Mouse (Mus musculus) forebrain, embryonic 11.5 days (tissue): ENCODE measurements at regions not wholly inside any gene's neighbourhood (a gene's known extent, or its start where the extent isn't known, plus 50 kb on each side); places are given as distances from the start of the nearest gene placed in this dataset.

Source experiments
- ATAC-seq: fragments of 200-750 bp; cut with Nextera tagmentation; replicated peaks from 2 replicates; pipeline ENCODE4 v1.8.0; 2017; ENCODE audit warnings: moderate TSS enrichment; ENCODE audit not compliant: low FRiP score
- DNase-seq: peaks from one replicate; pipeline ENCODE4 v3.0.0-alpha.2; 2017; ENCODE audit warnings: low spot score
- H3K27ac ChIP-seq: fragments of 300-500 bp; sonication (generic); 2 replicates; pipeline ENCODE4 v1.5.1; 2014; ENCODE audit warnings: low read depth, low read length
- H3K27me3 ChIP-seq: fragments of 300-500 bp; sonication (generic); 2 replicates; pipeline ENCODE4 v1.6.1; 2014; ENCODE audit warnings: mild to moderate bottlenecking, low read length, mixed read lengths; ENCODE audit not compliant: control insufficient read depth, insufficient read depth
- H3K36me3 ChIP-seq: fragments of 300-500 bp; sonication (generic); 2 replicates; pipeline ENCODE4 v1.6.1; 2014; ENCODE audit warnings: mild to moderate bottlenecking, low read length, moderate library complexity, mixed read lengths; ENCODE audit not compliant: control insufficient read depth, insufficient read depth
- H3K4me1 ChIP-seq: fragments of 300-500 bp; sonication (generic); replicated peaks from 2 replicates; pipeline ENCODE4 v1.6.1; 2014; ENCODE audit warnings: low read length, mixed read lengths; ENCODE audit not compliant: control insufficient read depth, insufficient read depth
- H3K4me2 ChIP-seq: fragments of 300-500 bp; sonication (generic); 2 replicates; pipeline ENCODE4 v1.6.1; 2014; ENCODE audit warnings: low read depth, mild to moderate bottlenecking, low read length, moderate library complexity, mixed read lengths; ENCODE audit not compliant: severe bottlenecking
- H3K4me3 ChIP-seq: fragments of 300-500 bp; sonication (generic); 2 replicates; pipeline ENCODE4 v1.5.1; 2014; ENCODE audit warnings: low read depth, low read length
- H3K9ac ChIP-seq: fragments of 300-500 bp; sonication (generic); 2 replicates; pipeline ENCODE4 v1.6.1; 2014; ENCODE audit warnings: low read length
- H3K9me3 ChIP-seq: fragments of 300-500 bp; sonication (generic); 2 replicates; pipeline ENCODE4 v1.6.1; 2016; ENCODE audit warnings: low read length, mixed read lengths; ENCODE audit not compliant: control insufficient read depth
- WGBS: fragments of 180-500 bp; shearing (Covaris S2); extraction: QIAGEN DNeasy Blood & Tissue Kit; methylation state at CpG from one replicate; pipeline ENCODE4 v1.1.7; 2014; 5-methylcytosine and 5-hydroxymethylcytosine counted together

- ATAC-seq, result no peak
- H3K9ac ChIP-seq, result no peak overlapping the region
- no peaks in the 10 kb centered on the region for H3K36me3 ChIP-seq
- H3K27me3 ChIP-seq, result no peaks in the 10 kb centered on the region
- WGBS, result 78% methylated on average over 6 of the region's 6 CpGs
- no peak overlapping the region for H3K4me2 ChIP-seq
- DNase-seq, result no peak
- no peak overlapping the region for H3K27ac ChIP-seq
- no peaks in the 10 kb centered on the region for H3K4me1 ChIP-seq
- H3K9me3 ChIP-seq, result no peaks in the 10 kb centered on the region
- no peak overlapping the region for H3K4me3 ChIP-seq
Measured at GRCm38 (mm10) chr16:93450896-93451295, 153.0 kb downstream of the Setd4 start.

- Histone ChIP-seq H3K4me2 (no peak overlapping the region), H3K9ac (no peak overlapping the region), H3K4me1 (no peaks in the 10 kb centered on the region), H3K36me3 (no peaks in the 10 kb centered on the region), H3K9me3 (no peaks in the 10 kb centered on the region), H3K27ac (no peak overlapping the region), H3K27me3 (no peaks in the 10 kb centered on the region), H3K4me3 (no peak overlapping the region)
- ATAC-seq (no peak), DNase-seq (no peak)
- 18% methylated on average over 3 of the region's 3 CpGs for WGBS
Measured at GRCm38 (mm10) chr16:93449925-93450324, 153.9 kb downstream of the Setd4 start.

GRCm38 (mm10) chr16:93448124-93448523 lies 155.7 kb downstream of the Setd4 start:
- no peak for ATAC-seq
- H3K4me2 ChIP-seq, result no peak overlapping the region

GRCm38 (mm10) chr16:93446970-93447369 lies 156.9 kb downstream of the Setd4 start:
- 96% methylated on average over 5 of the region's 5 CpGs for WGBS
- Histone ChIP-seq H3K36me3 (no peaks in the 10 kb centered on the region), H3K4me2 (no peak overlapping the region), H3K27ac (no peak overlapping the region), H3K4me1 (peaks cover 5% of the 10 kb centered on the region; the same call in 1 of the 2 replicates), H3K27me3 (no peaks in the 10 kb centered on the region), H3K9ac (no peak overlapping the region), H3K4me3 (no peak overlapping the region), H3K9me3 (no peaks in the 10 kb centered on the region)
- ATAC-seq, result no peak
- DNase-seq, result no peak

More at GRCm38 (mm10) chr16:93448124-93448523, 155.7 kb downstream of the Setd4 start:
- 87% methylated on average over 10 of the region's 10 CpGs for WGBS
- no peak overlapping the region for H3K9ac ChIP-seq
- H3K4me1 ChIP-seq, result no peaks in the 10 kb centered on the region
- H3K4me3 ChIP-seq, result no peak overlapping the region
- no peak overlapping the region for H3K27ac ChIP-seq
- H3K36me3 ChIP-seq, result no peaks in the 10 kb centered on the region
- no peaks in the 10 kb centered on the region for H3K9me3 ChIP-seq
- no peaks in the 10 kb centered on the region for H3K27me3 ChIP-seq
- DNase-seq, result no peak

GRCm38 (mm10) chr16:93446206-93446605 lies 157.7 kb downstream of the Setd4 start:
- peaks cover 5% of the 10 kb centered on the region; the same call in 1 of the 2 replicates for H3K4me1 ChIP-seq
- no peak for ATAC-seq

GRCm38 (mm10) chr16:93442837-93443236 lies 161.0 kb downstream of the Setd4 start:
- Histone ChIP-seq H3K36me3 (no peaks in the 10 kb centered on the region), H3K9ac (no peak overlapping the region), H3K27me3 (no peaks in the 10 kb centered on the region), H3K4me1 (peaks cover 5% of the 10 kb centered on the region; the same call in 1 of the 2 replicates), H3K4me3 (no peak overlapping the region), H3K4me2 (no peak overlapping the region), H3K27ac (no peak overlapping the region), H3K9me3 (no peaks in the 10 kb centered on the region)
- ATAC-seq, result no peak
- WGBS, result 43% methylated on average over 11 of the region's 11 CpGs
- no peak for DNase-seq

More at GRCm38 (mm10) chr16:93446206-93446605, 157.7 kb downstream of the Setd4 start:
- Histone ChIP-seq H3K9me3 (no peaks in the 10 kb centered on the region), H3K4me3 (no peak overlapping the region), H3K27ac (no peak overlapping the region), H3K27me3 (no peaks in the 10 kb centered on the region), H3K36me3 (no peaks in the 10 kb centered on the region), H3K9ac (no peak overlapping the region), H3K4me2 (no peak overlapping the region)
- 88% methylated on average over 13 of the region's 13 CpGs for WGBS
- DNase-seq, result no peak

- H3K9ac ChIP-seq, result no peak overlapping the region
- no peak overlapping the region for H3K27ac ChIP-seq
- H3K36me3 ChIP-seq, result no peaks in the 10 kb centered on the region
- H3K27me3 ChIP-seq, result no peaks in the 10 kb centered on the region
- H3K9me3 ChIP-seq, result no peaks in the 10 kb centered on the region
- no peak for DNase-seq
- WGBS, result 19% methylated on average over 14 of the region's 14 CpGs
- ATAC-seq, result no peak
- H3K4me1 ChIP-seq, result peaks cover 2% of the 10 kb centered on the region; the same call in 1 of the 2 replicates
- no peak overlapping the region for H3K4me3 ChIP-seq
- peak overlapping the region; percentile 1; the same call in 1 of the 2 replicates for H3K4me2 ChIP-seq
Measured at GRCm38 (mm10) chr16:93437608-93438425, 166.0 kb downstream of the Setd4 start.

GRCm38 (mm10) chr16:93436732-93437131 lies 167.1 kb downstream of the Setd4 start:
- WGBS, result 63% methylated on average over 3 of the region's 3 CpGs
- no peak overlapping the region for H3K4me2 ChIP-seq

GRCm38 (mm10) chr16:93431316-93431715 lies 172.5 kb downstream of the Setd4 start:
- Histone ChIP-seq H3K4me3 (no peak overlapping the region), H3K27me3 (no peaks in the 10 kb centered on the region), H3K36me3 (no peaks in the 10 kb centered on the region), H3K27ac (no peak overlapping the region), H3K4me2 (no peak overlapping the region), H3K4me1 (no peaks in the 10 kb centered on the region), H3K9ac (no peak overlapping the region), H3K9me3 (no peaks in the 10 kb centered on the region)
- ATAC-seq (no peak), DNase-seq (no peak)
- 78% methylated on average over 5 of the region's 5 CpGs for WGBS

More at GRCm38 (mm10) chr16:93436732-93437131, 167.1 kb downstream of the Setd4 start:
- no peak overlapping the region for H3K9ac ChIP-seq
- no peaks in the 10 kb centered on the region for H3K27me3 ChIP-seq
- no peaks in the 10 kb centered on the region for H3K9me3 ChIP-seq
- no peaks in the 10 kb centered on the region for H3K36me3 ChIP-seq
- DNase-seq, result no peak
- no peak for ATAC-seq
- H3K4me3 ChIP-seq, result no peak overlapping the region
- H3K27ac ChIP-seq, result no peak overlapping the region
- H3K4me1 ChIP-seq, result no peaks in the 10 kb centered on the region
